Mouse (Mus musculus) spleen, adult 12 weeks (tissue): Measurements from ENCODE around the gene Slbp.

ENCODE experiments used
- DNase-seq: peaks from one replicate; pipeline ENCODE4 v3.0.0; 2022; ENCODE audit warnings: low spot score

Gene Slbp

GRCm38 (mm10) chr5:33629301-33629987 is 22.9 kb downstream of the Slbp start, which contains the start of the genes Fam53a and Gm9903:
Fam53a (minus strand) TSS chr5:33629635.
Gm9903 (plus strand) TSS chr5:33629925.
- DNase-seq, result peak; percentile 100

GRCm38 (mm10) chr5:33628820-33629300 is 23.5 kb downstream of the Slbp start:
- peak; percentile 62 for DNase-seq

- DNase-seq, result no peak
Measured at GRCm38 (mm10) chr5:33627968-33628367, 24.4 kb downstream of the Slbp start.

GRCm38 (mm10) chr5:33623766-33624165 is 28.6 kb downstream of the Slbp start:
- no peak for DNase-seq

GRCm38 (mm10) chr5:33622671-33623070 is 29.7 kb downstream of the Slbp start:
- DNase-seq, result no peak

- no peak for DNase-seq
Measured at GRCm38 (mm10) chr5:33614391-33614790, 38.0 kb downstream of the Slbp start.

GRCm38 (mm10) chr5:33611795-33612194 is 40.6 kb downstream of the Slbp start:
- no peak for DNase-seq

- no peak for DNase-seq
Measured at GRCm38 (mm10) chr5:33609226-33609625, 43.1 kb downstream of the Slbp start.

GRCm38 (mm10) chr5:33607434-33607833 is 44.9 kb downstream of the Slbp start:
- DNase-seq, result no peak

GRCm38 (mm10) chr5:33606631-33607030 is 45.7 kb downstream of the Slbp start:
- DNase-seq, result no peak

- no peak for DNase-seq
Measured at GRCm38 (mm10) chr5:33605314-33605713, 47.1 kb downstream of the Slbp start.

GRCm38 (mm10) chr5:33593620-33594019 is 58.8 kb downstream of the Slbp start:
- DNase-seq, result no peak

- peak; percentile 51 for DNase-seq
Measured at GRCm38 (mm10) chr5:33589221-33589888, 63.0 kb downstream of the Slbp start.

GRCm38 (mm10) chr5:33588066-33588465 is 64.3 kb downstream of the Slbp start:
- DNase-seq, result no peak

GRCm38 (mm10) chr5:33587498-33588058 is 64.8 kb downstream of the Slbp start:
- DNase-seq, result no peak
